Mouse (Mus musculus) midbrain, embryonic 11.5 days (tissue): ENCODE measurements at regions not wholly inside any gene's neighbourhood (a gene's known extent, or its start where the extent isn't known, plus 50 kb on each side); places are given as distances from the start of the nearest gene placed in this dataset.
A peak's percentile ranks its signal among the peaks of the same experiment; 100 is the strongest.

ENCODE experiments used
- ATAC-seq: fragments of 200-750 bp; cut with Nextera tagmentation; 2 replicates; pipeline ENCODE4 v1.8.0; 2017; ENCODE audit warnings: moderate TSS enrichment, moderate library complexity; ENCODE audit not compliant: low FRiP score
- DNase-seq: peaks from one replicate; pipeline ENCODE4 v3.0.0; 2015; ENCODE audit warnings: low spot score; ENCODE audit errors: missing footprints
- H3K27ac ChIP-seq: fragments of 300-500 bp; sonication (generic); 2 replicates; pipeline ENCODE4 v1.5.1; 2014; ENCODE audit warnings: low read depth, low read length
- H3K27me3 ChIP-seq: fragments of 300-500 bp; sonication (generic); 2 replicates; pipeline ENCODE4 v1.6.1; 2014; ENCODE audit warnings: mild to moderate bottlenecking, low read length, moderate library complexity, mixed read lengths; ENCODE audit not compliant: control insufficient read depth, insufficient read depth
- H3K36me3 ChIP-seq: fragments of 300-500 bp; sonication (generic); 2 replicates; pipeline ENCODE4 v1.6.1; 2014; ENCODE audit warnings: mild to moderate bottlenecking, low read length, moderate library complexity, mixed read lengths; ENCODE audit not compliant: control insufficient read depth, insufficient read depth
- H3K4me1 ChIP-seq: fragments of 300-500 bp; sonication (generic); 2 replicates; pipeline ENCODE4 v1.6.1; 2014; ENCODE audit warnings: low read length; ENCODE audit not compliant: control insufficient read depth, insufficient read depth
- H3K4me2 ChIP-seq: fragments of 300-500 bp; sonication (generic); 2 replicates; pipeline ENCODE4 v1.6.1; 2014; ENCODE audit warnings: mild to moderate bottlenecking, moderate library complexity
- H3K4me3 ChIP-seq: fragments of 300-500 bp; sonication (generic); 2 replicates; pipeline ENCODE4 v1.5.1; 2014; ENCODE audit warnings: low read depth, low read length
- H3K9ac ChIP-seq: fragments of 300-500 bp; sonication (generic); 2 replicates; pipeline ENCODE4 v1.6.1; 2014; ENCODE audit warnings: low read length
- H3K9me3 ChIP-seq: fragments of 300-500 bp; sonication (generic); 2 replicates; pipeline ENCODE4 v1.6.1; 2016; ENCODE audit warnings: low read length; ENCODE audit not compliant: control insufficient read depth
- WGBS: fragments of 180-500 bp; shearing (Covaris S2); extraction: QIAGEN DNeasy Blood & Tissue Kit; methylation state at CpG from one replicate; pipeline ENCODE4 v1.1.7; 2014; 5-methylcytosine and 5-hydroxymethylcytosine counted together

GRCm38 (mm10) chr12:47466740-47467139 lies 648.0 kb upstream of the Nova1 start:
- DNase-seq (peak; percentile 72), ATAC-seq (no peak)
- Histone ChIP-seq H3K4me3 (no peak overlapping the region), H3K4me1 (no peaks in the 10 kb centered on the region), H3K9me3 (no peaks in the 10 kb centered on the region), H3K9ac (no peak overlapping the region), H3K27ac (no peak overlapping the region), H3K4me2 (no peak overlapping the region), H3K27me3 (no peaks in the 10 kb centered on the region), H3K36me3 (no peaks in the 10 kb centered on the region)
- WGBS, result 79% methylated on average over 1 of the region's 1 CpGs

GRCm38 (mm10) chr12:47465924-47466323 lies 647.2 kb upstream of the Nova1 start:
- Histone ChIP-seq H3K9ac (no peak overlapping the region), H3K36me3 (no peaks in the 10 kb centered on the region), H3K4me3 (no peak overlapping the region), H3K27ac (no peak overlapping the region), H3K27me3 (no peaks in the 10 kb centered on the region), H3K9me3 (no peaks in the 10 kb centered on the region), H3K4me2 (no peak overlapping the region), H3K4me1 (no peaks in the 10 kb centered on the region)
- ATAC-seq (no peak), DNase-seq (no peak)
- 81% methylated on average over 5 of the region's 5 CpGs for WGBS

DNA sequence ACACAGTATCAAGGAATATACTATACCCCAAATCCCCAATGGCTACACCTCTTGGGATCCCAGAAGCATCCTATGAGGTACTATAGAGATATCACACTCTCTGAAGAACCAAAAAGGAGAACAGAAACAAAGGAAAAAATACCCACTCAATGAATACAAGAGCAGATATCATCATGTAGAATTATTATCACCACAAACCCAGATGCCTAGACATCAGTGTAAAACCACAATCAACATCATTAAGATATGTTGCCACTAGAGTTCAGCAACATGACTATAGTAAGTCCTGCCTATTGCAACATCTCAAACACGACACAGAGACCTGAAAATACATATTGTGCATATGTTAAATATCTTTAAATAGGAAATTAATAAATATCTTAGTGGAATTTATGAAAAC lies 612.9 kb upstream of the Nova1 start:
- Histone ChIP-seq H3K4me2 (no peak overlapping the region), H3K36me3 (no peaks in the 10 kb centered on the region), H3K27me3 (no peaks in the 10 kb centered on the region), H3K4me3 (no peak overlapping the region), H3K27ac (no peak overlapping the region), H3K9ac (no peak overlapping the region), H3K4me1 (no peaks in the 10 kb centered on the region), H3K9me3 (no peaks in the 10 kb centered on the region)
- DNase-seq (no peak), ATAC-seq (no peak)
- 60% methylated on average over 1 of the region's 1 CpGs for WGBS

GRCm38 (mm10) chr12:47412251-47412650 lies 593.5 kb upstream of the Nova1 start:
- DNase-seq, result no peak
- 89% methylated on average over 4 of the region's 4 CpGs for WGBS
- ATAC-seq, result no peak
- Histone ChIP-seq H3K4me1 (no peaks in the 10 kb centered on the region), H3K36me3 (no peaks in the 10 kb centered on the region), H3K4me3 (no peak overlapping the region), H3K9me3 (no peaks in the 10 kb centered on the region), H3K4me2 (no peak overlapping the region), H3K27me3 (no peaks in the 10 kb centered on the region), H3K9ac (no peak overlapping the region), H3K27ac (no peak overlapping the region)

DNA sequence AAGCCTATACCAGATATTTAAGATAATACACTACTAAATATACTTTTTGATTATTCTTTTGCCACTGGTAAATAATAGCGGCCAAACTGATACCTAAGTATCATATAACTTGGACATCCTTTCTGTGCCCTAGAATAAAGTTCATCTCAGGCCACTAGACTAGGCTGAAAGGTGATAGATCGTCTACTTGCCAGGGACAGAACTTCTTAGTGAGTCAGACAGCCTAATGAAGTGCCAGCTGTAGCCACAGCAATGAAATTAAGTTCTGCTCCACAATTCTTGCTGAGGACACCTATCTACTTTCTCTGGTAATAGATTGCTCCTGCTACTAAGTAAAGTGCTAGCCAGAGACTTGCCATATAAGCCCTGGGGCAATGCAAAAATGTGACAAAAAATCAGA lies 587.8 kb upstream of the Nova1 start:
- no peak overlapping the region for H3K9ac ChIP-seq
- WGBS, result 83% methylated on average over 2 of the region's 2 CpGs
- no peaks in the 10 kb centered on the region for H3K9me3 ChIP-seq
- no peaks in the 10 kb centered on the region for H3K36me3 ChIP-seq
- no peak for ATAC-seq
- no peak for DNase-seq
- no peak overlapping the region for H3K4me2 ChIP-seq
- no peaks in the 10 kb centered on the region for H3K27me3 ChIP-seq
- no peak overlapping the region for H3K27ac ChIP-seq
- no peaks in the 10 kb centered on the region for H3K4me1 ChIP-seq
- H3K4me3 ChIP-seq, result no peak overlapping the region

GRCm38 (mm10) chr12:47406131-47406530 lies 587.4 kb upstream of the Nova1 start:
- 90% methylated on average over 2 of the region's 2 CpGs for WGBS
- ATAC-seq (no peak), DNase-seq (no peak)
- Histone ChIP-seq H3K4me3 (no peak overlapping the region), H3K27ac (no peak overlapping the region), H3K27me3 (no peaks in the 10 kb centered on the region), H3K36me3 (no peaks in the 10 kb centered on the region), H3K4me2 (no peak overlapping the region), H3K9me3 (no peaks in the 10 kb centered on the region), H3K9ac (no peak overlapping the region), H3K4me1 (no peaks in the 10 kb centered on the region)

DNA sequence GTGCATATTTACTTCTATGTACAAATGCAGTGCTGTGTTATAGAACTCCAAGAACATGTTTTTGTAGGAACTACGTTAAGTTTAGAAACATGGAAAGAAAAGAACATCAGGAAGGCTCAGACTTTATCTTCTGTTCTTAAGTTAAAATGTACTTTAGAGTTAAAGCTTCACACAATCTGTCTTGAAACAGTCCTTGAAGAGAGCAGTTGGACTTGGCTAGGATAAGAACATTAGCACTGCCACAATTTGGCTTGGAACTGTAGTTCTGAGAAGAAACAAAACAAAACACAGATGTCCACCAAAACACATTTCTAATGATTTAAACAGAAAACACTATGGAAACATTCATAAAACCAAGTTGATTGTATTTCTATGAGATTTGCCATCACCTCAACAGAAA lies 564.5 kb upstream of the Nova1 start:
- H3K4me2 ChIP-seq, result no peak overlapping the region
- no peaks in the 10 kb centered on the region for H3K36me3 ChIP-seq
- H3K27ac ChIP-seq, result no peak overlapping the region
- H3K27me3 ChIP-seq, result no peaks in the 10 kb centered on the region
- H3K4me1 ChIP-seq, result no peaks in the 10 kb centered on the region
- DNase-seq (no peak), ATAC-seq (no peak)
- WGBS, result 88% methylated on average over 1 of the region's 1 CpGs
- no peak overlapping the region for H3K9ac ChIP-seq
- no peaks in the 10 kb centered on the region for H3K9me3 ChIP-seq
- no peak overlapping the region for H3K4me3 ChIP-seq

- WGBS, result 77% methylated on average over 2 of the region's 2 CpGs
- Histone ChIP-seq H3K27me3 (no peaks in the 10 kb centered on the region), H3K36me3 (no peaks in the 10 kb centered on the region), H3K4me3 (no peak overlapping the region), H3K27ac (no peak overlapping the region), H3K9me3 (no peaks in the 10 kb centered on the region), H3K9ac (no peak overlapping the region), H3K4me1 (no peaks in the 10 kb centered on the region), H3K4me2 (no peak overlapping the region)
- ATAC-seq, result no peak
- DNase-seq, result peak; percentile 19
Observed at GRCm38 (mm10) chr12:47353269-47353668, 534.5 kb upstream of the Nova1 start.

- Histone ChIP-seq H3K27ac (no peak overlapping the region), H3K4me1 (no peaks in the 10 kb centered on the region), H3K9me3 (no peaks in the 10 kb centered on the region), H3K36me3 (no peaks in the 10 kb centered on the region), H3K27me3 (no peaks in the 10 kb centered on the region), H3K4me2 (no peak overlapping the region), H3K9ac (no peak overlapping the region), H3K4me3 (no peak overlapping the region)
- ATAC-seq (no peak), DNase-seq (no peak)
- WGBS, result 90% methylated on average over 1 of the region's 1 CpGs
Observed at GRCm38 (mm10) chr12:47351229-47351628, 532.5 kb upstream of the Nova1 start.

DNA sequence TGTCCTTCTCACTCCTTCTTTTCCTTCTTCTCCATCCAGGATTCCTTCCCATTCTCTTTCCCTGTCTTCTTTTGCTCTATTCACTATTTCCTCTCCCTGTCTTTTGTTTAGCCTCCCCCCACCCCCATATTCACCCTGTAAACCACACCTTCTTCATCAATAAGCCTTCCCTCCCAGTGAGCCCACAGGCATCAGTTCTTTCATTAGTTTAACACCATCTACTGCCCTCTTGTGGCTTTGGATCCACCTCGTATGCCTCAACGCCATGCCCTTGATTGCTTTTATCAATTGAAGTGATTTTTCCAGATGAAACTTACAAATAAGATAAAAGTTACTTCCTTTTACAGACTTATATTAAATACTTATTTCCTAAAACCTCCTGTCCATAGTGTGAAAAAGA lies 494.7 kb upstream of the Nova1 start:
- 20% methylated on average over 2 of the region's 2 CpGs for WGBS
- ATAC-seq (peak; percentile 82), DNase-seq (peak; percentile 84)
- Histone ChIP-seq H3K27ac (no peak overlapping the region), H3K4me1 (no peaks in the 10 kb centered on the region), H3K36me3 (no peaks in the 10 kb centered on the region), H3K4me2 (no peak overlapping the region), H3K4me3 (no peak overlapping the region), H3K9ac (no peak overlapping the region), H3K27me3 (no peaks in the 10 kb centered on the region), H3K9me3 (no peaks in the 10 kb centered on the region)
